Mouse (Mus musculus) limb, embryonic 11.5 days (tissue): Measurements from ENCODE around the gene Gm42669. TPM values are rescaled to one million over a fixed set of nuclear protein-coding genes. Genes with fewer than 3 reads are reported as not detected.

ENCODE experiments used
- ATAC-seq: fragments of 200-750 bp; cut with Nextera tagmentation; 2 replicates; pipeline ENCODE4 v1.8.0; 2017; ENCODE audit warnings: low read depth; ENCODE audit not compliant: insufficient number of reproducible peaks, low FRiP score, low TSS enrichment
- DNase-seq: peaks from one replicate; pipeline ENCODE4 v3.0.0-alpha.2; 2015; ENCODE audit warnings: low spot score
- H3K27ac ChIP-seq: fragments of 300-500 bp; sonication (generic); replicated peaks from 2 replicates; pipeline ENCODE4 v1.5.1; 2014; ENCODE audit warnings: low read depth, mild to moderate bottlenecking, low read length
- H3K27me3 ChIP-seq: fragments of 300-500 bp; sonication (generic); 2 replicates; pipeline ENCODE4 v1.6.1; 2014; ENCODE audit warnings: mild to moderate bottlenecking, low read length, mixed read lengths; ENCODE audit not compliant: control insufficient read depth, insufficient read depth
- H3K36me3 ChIP-seq: fragments of 300-500 bp; sonication (generic); 2 replicates; pipeline ENCODE4 v1.6.1; 2014; ENCODE audit warnings: mild to moderate bottlenecking, low read length, moderate library complexity, mixed read lengths; ENCODE audit not compliant: control insufficient read depth, insufficient read depth
- H3K4me1 ChIP-seq: fragments of 300-500 bp; sonication (generic); 2 replicates; pipeline ENCODE4 v1.6.1; 2014; ENCODE audit warnings: low read length, mixed read lengths; ENCODE audit not compliant: control insufficient read depth, insufficient read depth
- H3K4me2 ChIP-seq: fragments of 300-500 bp; sonication (generic); 2 replicates; pipeline ENCODE4 v1.6.1; 2014; ENCODE audit warnings: low read depth, mild to moderate bottlenecking, moderate library complexity; ENCODE audit not compliant: severe bottlenecking
- H3K4me3 ChIP-seq: fragments of 300-500 bp; sonication (generic); 2 replicates; pipeline ENCODE4 v1.5.1; 2014; ENCODE audit warnings: low read depth, low read length
- H3K9ac ChIP-seq: fragments of 300-500 bp; sonication (generic); 2 replicates; pipeline ENCODE4 v1.6.1; 2014; ENCODE audit warnings: mild to moderate bottlenecking, low read length
- H3K9me3 ChIP-seq: fragments of 300-500 bp; sonication (generic); 2 replicates; pipeline ENCODE4 v1.6.1; 2016; ENCODE audit warnings: low read length; ENCODE audit not compliant: control insufficient read depth
- WGBS: fragments of 180-500 bp; shearing (Covaris S2); extraction: QIAGEN DNeasy Blood & Tissue Kit; methylation state at CpG from one replicate; pipeline ENCODE4 v1.1.7; 2014; 5-methylcytosine and 5-hydroxymethylcytosine counted together
- polyA plus RNA-seq: library from polyadenylated mRNA; unstranded; fragments of >200 nt; fragmentation: Nextera tagmentation; extraction: Ambion mirVana; gene quantifications from 2 replicates; pipeline ENCODE4 v1.2.1, GENCODE M21; 2014

Gm42669 gene
- polyA plus RNA-seq, 1 experiment from 2014 or later, result 0.41 TPM

- Histone ChIP-seq H3K9me3 (no peaks in the 10 kb centered on the region), H3K4me2 (no peak overlapping the region), H3K27ac (no peak overlapping the region), H3K27me3 (no peaks in the 10 kb centered on the region), H3K4me3 (no peak overlapping the region), H3K36me3 (no peaks in the 10 kb centered on the region; the same call in 1 of the 2 replicates), H3K4me1 (no peaks in the 10 kb centered on the region), H3K9ac (no peak overlapping the region)
- WGBS, result 59% methylated on average over 2 of the region's 2 CpGs
- ATAC-seq (no peak), DNase-seq (no peak)
Measured at GRCm38 (mm10) chr5:107511326-107511725, 3.9 kb downstream of the Gm42669 start.

DNA sequence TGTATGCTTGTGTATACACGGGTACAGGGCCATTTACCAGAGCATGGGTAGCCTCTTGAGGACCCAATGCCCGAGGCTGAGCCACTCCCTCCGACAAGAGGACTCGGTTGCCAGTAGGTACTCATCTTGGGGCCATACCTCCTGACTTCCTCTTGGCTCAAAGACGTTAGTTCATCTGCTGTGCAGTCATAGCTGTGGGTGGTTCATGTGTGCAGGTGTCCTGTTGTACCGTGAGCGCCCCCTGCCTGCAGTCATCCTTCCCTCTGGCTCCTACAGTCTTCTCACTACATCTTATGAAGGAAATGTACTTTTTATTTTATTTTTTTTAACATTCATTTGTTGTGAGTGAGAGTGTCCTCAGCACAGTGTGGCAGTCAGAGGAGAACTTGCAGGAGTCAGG is 6.2 kb downstream of the Gm42669 start:
- DNase-seq, result peak; percentile 72
- ATAC-seq, result no peak
- Histone ChIP-seq H3K27ac (no peak overlapping the region), H3K9me3 (no peaks in the 10 kb centered on the region), H3K4me2 (no peak overlapping the region), H3K36me3 (no peaks in the 10 kb centered on the region), H3K9ac (no peak overlapping the region), H3K4me3 (no peak overlapping the region), H3K4me1 (no peaks in the 10 kb centered on the region), H3K27me3 (no peaks in the 10 kb centered on the region)
- 54% methylated on average over 7 of the region's 7 CpGs for WGBS

GRCm38 (mm10) chr5:107515453-107515852 is 8.0 kb downstream of the Gm42669 start:
- Histone ChIP-seq H3K9ac (no peak overlapping the region), H3K27ac (no peak overlapping the region), H3K36me3 (no peaks in the 10 kb centered on the region), H3K4me2 (no peak overlapping the region), H3K4me3 (no peak overlapping the region), H3K4me1 (no peaks in the 10 kb centered on the region), H3K27me3 (no peaks in the 10 kb centered on the region), H3K9me3 (no peaks in the 10 kb centered on the region)
- ATAC-seq (no peak), DNase-seq (no peak)
- 100% methylated on average over 3 of the region's 3 CpGs for WGBS

GRCm38 (mm10) chr5:107516087-107516486 is 8.7 kb downstream of the Gm42669 start:
- Histone ChIP-seq H3K4me1 (no peaks in the 10 kb centered on the region), H3K9ac (no peak overlapping the region), H3K4me3 (no peak overlapping the region), H3K36me3 (no peaks in the 10 kb centered on the region), H3K27me3 (no peaks in the 10 kb centered on the region), H3K4me2 (no peak overlapping the region), H3K9me3 (no peaks in the 10 kb centered on the region), H3K27ac (no peak overlapping the region)
- DNase-seq (no peak), ATAC-seq (no peak)
- WGBS, result 93% methylated on average over 1 of the region's 1 CpGs

DNA sequence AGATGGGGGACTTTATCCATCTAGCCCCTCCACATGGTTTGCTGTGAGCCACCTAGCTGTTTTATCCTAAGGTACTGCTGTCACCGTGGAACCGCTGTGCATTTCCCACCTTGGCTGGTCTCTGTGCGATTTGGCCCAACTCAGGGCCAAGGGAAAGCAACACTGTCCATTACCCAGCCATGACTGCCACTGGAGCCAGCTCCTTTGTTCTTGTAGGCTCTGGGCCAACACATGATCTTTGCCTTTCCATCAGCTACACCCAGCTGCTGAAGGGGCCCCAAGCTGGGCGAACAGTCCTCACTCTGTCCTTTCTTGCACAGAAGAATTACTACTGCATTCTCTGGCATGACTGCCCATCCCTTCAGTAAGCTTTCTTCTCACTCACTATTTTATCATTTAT is 11.2 kb downstream of the Gm42669 start:
- ATAC-seq (no peak), DNase-seq (no peak)
- Histone ChIP-seq H3K9ac (no peak overlapping the region), H3K27ac (no peak overlapping the region), H3K4me3 (no peak overlapping the region), H3K4me2 (no peak overlapping the region), H3K9me3 (no peaks in the 10 kb centered on the region), H3K4me1 (no peaks in the 10 kb centered on the region), H3K27me3 (no peaks in the 10 kb centered on the region), H3K36me3 (no peaks in the 10 kb centered on the region)
- WGBS, result 94% methylated on average over 4 of the region's 4 CpGs

- ATAC-seq (no peak), DNase-seq (no peak)
- H3K36me3 ChIP-seq, result no peaks in the 10 kb centered on the region
- no peak overlapping the region for H3K27ac ChIP-seq
- H3K4me2 ChIP-seq, result no peak overlapping the region
- H3K9ac ChIP-seq, result no peak overlapping the region
- H3K4me1 ChIP-seq, result no peaks in the 10 kb centered on the region
- no peaks in the 10 kb centered on the region for H3K9me3 ChIP-seq
- H3K4me3 ChIP-seq, result no peak overlapping the region
- WGBS, result 95% methylated on average over 6 of the region's 6 CpGs
- no peaks in the 10 kb centered on the region for H3K27me3 ChIP-seq
Measured at GRCm38 (mm10) chr5:107521386-107521785, 14.0 kb downstream of the Gm42669 start.

GRCm38 (mm10) chr5:107521897-107522296 is 14.5 kb downstream of the Gm42669 start:
- ATAC-seq (no peak), DNase-seq (no peak)
- H3K4me1 ChIP-seq, result no peaks in the 10 kb centered on the region
- H3K4me3 ChIP-seq, result no peak overlapping the region
- H3K9ac ChIP-seq, result no peak overlapping the region
- 82% methylated on average over 7 of the region's 7 CpGs for WGBS
- H3K36me3 ChIP-seq, result no peaks in the 10 kb centered on the region
- no peak overlapping the region for H3K27ac ChIP-seq
- no peaks in the 10 kb centered on the region for H3K27me3 ChIP-seq
- no peak overlapping the region for H3K4me2 ChIP-seq
- no peaks in the 10 kb centered on the region for H3K9me3 ChIP-seq

GRCm38 (mm10) chr5:107524281-107524680 is 16.9 kb downstream of the Gm42669 start:
- Histone ChIP-seq H3K9me3 (no peaks in the 10 kb centered on the region), H3K27me3 (no peaks in the 10 kb centered on the region), H3K36me3 (no peaks in the 10 kb centered on the region), H3K4me3 (no peak overlapping the region), H3K4me2 (no peak overlapping the region), H3K4me1 (no peaks in the 10 kb centered on the region), H3K9ac (no peak overlapping the region), H3K27ac (no peak overlapping the region)
- WGBS, result 84% methylated on average over 10 of the region's 10 CpGs
- DNase-seq (no peak), ATAC-seq (no peak)

- no peak for ATAC-seq
Measured at GRCm38 (mm10) chr5:107528856-107529255, 21.4 kb downstream of the Gm42669 start.

More at GRCm38 (mm10) chr5:107528856-107529255, 21.4 kb downstream of the Gm42669 start:
- Histone ChIP-seq H3K9me3 (no peaks in the 10 kb centered on the region), H3K4me2 (no peak overlapping the region), H3K4me3 (no peak overlapping the region), H3K36me3 (no peaks in the 10 kb centered on the region), H3K27ac (no peak overlapping the region), H3K9ac (no peak overlapping the region), H3K4me1 (no peaks in the 10 kb centered on the region), H3K27me3 (no peaks in the 10 kb centered on the region)
- 94% methylated on average over 3 of the region's 3 CpGs for WGBS
- no peak for DNase-seq
